Mouse (Mus musculus) duodenum, adult 2 months (tissue): ENCODE data around the gene Gm10837. TPM values are rescaled to one million over a fixed set of nuclear protein-coding genes. Genes with fewer than 3 reads are reported as not detected.

Experiments
- polyA plus RNA-seq: library from polyadenylated mRNA; depleted of rRNA; stranded (reverse); fragments of >200 nt; gene quantifications from 2 replicates; pipeline ENCODE4 v1.2.3, GENCODE M21; 2012; ENCODE audit warnings: low replicate concordance; rRNA removed

Gene Gm10837
- polyA plus RNA-seq = not detected in 2 replicates

DNA sequence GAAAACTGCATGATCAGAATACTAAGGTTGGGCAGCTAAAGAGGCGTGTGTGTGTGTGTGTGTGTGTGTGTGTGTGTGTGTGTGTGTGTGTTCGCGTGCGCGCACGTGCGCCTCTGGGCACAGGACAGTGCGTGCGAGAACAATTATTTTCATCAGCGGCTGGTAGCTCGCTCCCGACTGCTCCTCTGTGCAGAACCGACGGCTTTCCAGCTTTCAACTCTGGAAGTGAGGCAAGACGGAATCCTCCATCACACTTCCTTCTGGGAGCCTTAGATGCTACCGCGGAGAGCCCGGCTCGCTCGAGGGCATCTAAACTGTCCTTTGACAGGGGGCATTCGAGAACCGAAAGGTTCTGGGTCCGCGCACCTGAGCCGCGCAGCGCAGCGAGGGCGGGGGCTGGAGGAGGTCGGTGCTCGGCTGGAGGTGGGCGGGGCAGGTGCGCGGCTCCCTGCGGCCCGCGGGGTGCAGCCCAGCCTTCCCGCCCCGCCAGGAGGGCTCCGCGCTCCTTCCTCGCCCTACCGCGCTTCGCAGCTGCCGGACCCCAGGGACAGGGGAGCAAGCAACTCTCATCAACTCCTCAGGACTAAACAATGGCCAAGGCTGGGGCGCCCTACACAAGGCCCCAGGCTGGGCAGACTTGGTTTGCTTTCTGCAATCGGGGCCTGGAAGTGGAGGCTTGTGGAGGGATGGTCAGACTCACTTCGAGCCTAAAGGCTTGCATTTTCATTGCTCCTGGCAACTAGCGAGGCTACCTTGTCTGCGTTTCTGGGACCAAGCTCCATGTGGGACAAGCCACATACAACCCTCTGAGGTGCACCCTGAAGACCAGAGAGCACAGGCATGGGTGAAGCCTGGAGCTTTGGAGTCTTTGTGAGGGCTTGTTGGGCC, at the start of gene Gm10837:
TSS of gene Gm10837 (plus strand) at position 146 of the 888 bp plus-strand sequence.

DNA sequence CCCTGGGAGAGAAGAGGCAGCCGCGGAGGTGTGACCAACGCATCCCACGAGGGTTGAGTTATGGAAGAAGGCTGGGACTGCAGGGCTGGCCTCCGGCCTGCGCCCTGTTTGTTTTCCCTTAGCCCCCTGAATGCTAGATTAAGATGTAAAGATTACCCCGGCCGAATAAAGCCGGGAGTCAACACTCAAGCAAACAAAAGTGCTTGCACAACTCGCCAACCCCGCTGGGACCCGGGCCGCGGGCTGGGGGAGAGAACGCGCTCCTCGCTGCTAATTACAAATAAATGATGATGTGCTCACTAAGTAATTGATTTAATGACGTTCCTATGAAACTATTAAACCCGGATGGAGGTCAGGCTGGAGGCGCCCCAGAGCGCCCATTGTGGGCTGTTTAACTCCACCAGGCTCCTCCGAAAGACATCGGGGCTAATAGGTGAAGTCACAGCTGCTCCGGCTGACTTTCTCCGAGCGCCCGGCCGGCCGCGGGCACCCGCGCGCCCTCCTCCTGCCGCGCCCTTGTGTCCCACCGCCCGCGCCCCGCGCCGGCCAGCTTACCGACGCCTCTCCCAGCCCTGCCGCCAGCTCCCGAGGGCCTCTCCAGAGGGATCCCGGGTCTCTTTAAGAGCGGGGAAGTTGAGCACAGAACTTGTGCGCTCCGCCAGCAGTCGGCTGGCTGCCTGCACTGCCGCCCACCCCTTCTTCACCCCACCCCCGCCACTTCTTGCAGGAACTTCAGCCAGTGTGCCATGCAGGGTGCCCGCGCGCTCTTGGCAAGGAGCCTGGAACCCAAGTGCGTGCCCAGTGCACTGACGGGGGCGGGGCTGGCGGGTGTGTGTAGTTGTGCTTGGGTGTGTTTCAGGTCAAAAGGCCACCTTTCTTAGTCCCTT, 39.6 kb upstream of the Gm10837 start, which contains the start of gene Gm5089:
TSS of gene Gm5089 (minus strand) at position 620 of the 887 bp plus-strand sequence.

DNA sequence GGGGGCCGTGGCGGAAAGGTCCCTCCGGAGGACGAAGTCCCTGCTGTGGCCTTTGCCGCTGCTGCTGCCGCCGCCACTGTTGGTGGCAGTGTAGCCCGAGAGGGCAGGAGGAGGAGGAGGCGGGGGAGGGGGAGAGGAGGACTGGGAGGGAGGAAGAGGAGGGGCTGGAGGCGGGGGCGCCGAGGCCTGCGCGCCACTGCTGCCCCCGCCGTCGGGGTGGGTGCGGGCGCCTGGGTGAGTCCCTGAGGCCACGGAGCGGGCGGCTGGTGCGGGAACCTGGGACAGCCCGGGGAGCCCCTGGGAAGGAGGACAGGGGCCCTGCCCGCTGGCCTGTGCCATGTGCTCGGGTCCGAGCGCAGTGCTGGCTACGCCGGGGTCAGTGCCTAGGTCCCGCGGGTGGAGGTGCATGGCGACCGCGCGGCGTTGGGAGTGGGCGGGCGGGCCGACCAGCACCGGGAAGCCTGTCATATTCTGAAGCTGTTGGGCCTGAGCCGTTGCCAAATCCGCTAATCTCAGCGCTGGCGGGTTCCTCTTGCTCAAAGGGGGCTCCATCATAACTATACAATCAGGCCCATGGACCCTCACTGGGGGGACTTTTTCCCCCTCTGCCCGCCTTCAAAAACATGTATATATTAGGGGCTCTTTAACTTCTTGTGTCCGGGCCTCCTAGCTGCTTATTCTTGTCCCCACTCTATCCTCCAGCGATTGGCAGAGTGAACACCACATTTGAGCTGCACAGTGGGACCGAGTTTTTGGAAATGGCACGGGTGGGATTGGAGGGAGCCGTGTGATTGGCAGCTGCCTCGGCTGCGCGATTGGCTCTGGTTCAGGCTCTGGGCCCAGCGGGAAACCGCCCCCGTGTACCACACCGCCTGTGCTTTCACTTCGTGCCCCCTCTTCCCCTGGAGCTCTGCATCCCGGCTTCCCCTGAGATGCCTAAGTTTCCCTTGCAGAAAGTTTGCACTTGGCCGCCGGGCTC, 25.3 kb upstream of the Gm10837 start, which contains the start of gene Zic5:
TSS of gene Zic5 (minus strand) at position 915 of the 979 bp plus-strand sequence.

DNA sequence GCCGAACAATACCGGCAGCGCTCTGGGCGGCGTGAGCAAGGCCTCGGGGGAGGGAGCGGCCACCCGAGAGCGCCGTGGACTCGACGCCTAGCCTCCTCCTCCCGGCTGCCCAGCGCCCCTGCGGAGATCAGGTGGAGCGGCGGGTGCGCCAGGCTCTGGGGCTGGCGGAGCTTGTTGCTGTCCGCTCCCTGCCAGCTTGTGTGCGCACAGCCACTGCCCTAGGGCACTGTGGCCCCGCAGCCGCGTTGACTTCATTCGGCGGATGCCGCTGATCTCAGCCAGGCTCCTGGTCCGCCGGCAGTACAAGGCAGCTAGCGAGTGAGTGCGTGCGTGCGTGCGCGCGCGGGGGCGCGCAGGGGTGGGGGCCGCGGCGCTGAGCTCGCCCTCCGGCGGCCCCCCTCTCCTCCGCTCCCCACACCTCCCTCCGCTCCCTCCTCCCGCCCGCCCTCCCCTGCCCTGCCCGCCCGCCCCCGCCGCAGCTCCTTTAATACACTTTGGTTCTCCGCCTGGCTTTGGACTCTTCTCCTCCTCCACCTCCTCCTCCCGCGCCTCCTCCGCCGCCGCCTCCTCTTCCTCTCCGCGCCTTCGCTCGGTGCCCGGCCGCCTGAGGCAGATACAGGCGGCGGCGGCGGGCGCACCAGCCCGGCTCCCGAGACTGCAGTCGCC, 15.4 kb upstream of the Gm10837 start, which contains the start of gene Zic2:
TSS of gene Zic2 (plus strand) at position 545 of the 666 bp plus-strand sequence.

DNA sequence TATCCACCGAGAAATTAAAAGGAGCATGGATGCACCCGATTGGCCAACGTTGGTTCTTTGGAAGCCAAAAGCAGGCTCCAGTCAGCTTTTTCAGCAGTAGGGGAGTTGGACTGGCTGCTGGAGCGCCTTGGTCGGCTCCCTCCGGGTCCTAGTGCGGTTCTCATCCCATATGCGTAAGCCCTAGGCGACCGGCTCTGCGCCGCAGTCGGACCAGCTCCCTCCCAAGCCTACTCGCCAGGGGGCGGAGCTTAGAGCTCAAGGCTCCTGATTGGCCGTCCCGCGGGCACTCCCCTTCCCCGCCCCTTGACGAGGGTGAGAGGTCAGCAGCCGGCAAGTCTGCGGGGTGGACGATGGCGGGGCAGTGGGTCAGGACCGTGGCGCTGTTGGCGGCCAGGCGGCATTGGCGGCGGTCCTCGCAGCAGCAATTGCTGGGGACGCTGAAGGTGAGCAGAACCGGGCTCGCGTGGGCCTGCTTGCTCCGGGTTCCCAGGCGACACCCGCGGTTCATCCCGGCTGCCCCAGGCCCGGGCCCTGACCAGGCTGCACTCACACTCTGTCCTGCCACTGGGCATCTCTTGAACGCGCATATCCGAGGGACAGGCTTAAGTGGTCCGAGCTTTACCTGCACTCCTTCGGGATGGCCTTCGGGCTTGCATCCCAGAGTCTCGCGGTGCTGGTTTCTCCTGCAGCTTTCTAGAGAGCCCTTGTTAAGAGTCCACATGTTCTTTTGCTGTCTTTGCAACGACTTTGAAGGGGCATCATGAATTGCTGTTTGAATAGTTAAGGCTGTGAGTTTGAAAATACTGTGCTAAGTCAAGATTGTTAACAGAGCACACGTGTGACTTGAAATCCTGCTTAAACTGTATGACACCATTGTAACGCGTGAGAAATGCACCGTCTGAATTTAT, 43.9 kb downstream of the Gm10837 start, which contains the start of gene Pcca:
TSS of gene Pcca (plus strand) at position 308 of the 908 bp plus-strand sequence.

Other genes starting within 250 kb of the Gm10837 start
- 0.08 TPM in 1 of 2 replicates, not detected in the other for gene Gm5089, start 39.5 kb upstream of the Gm10837 start, polyA plus RNA-seq
- 0.25 TPM in 1 of 2 replicates, not detected in the other for gene Zic5, start 24.9 kb upstream of the Gm10837 start, polyA plus RNA-seq
- not detected in 2 replicates for gene Zic2, start 15.2 kb upstream of the Gm10837 start, polyA plus RNA-seq
- 1.5 and 3.9 TPM in 2 replicates for gene Pcca, start 43.7 kb downstream of the Gm10837 start, polyA plus RNA-seq